Mouse (Mus musculus) cerebellum, adult 2 months (tissue): Measurements from ENCODE around the gene Mrgprg. TPM values are rescaled to one million over a fixed set of nuclear protein-coding genes. Genes with fewer than 3 reads are reported as not detected.
A peak's percentile ranks its signal among the peaks of the same experiment; 100 is the strongest.

Experiments
- DNase-seq, 2 experiments: peaks; one replicate each; pipeline ENCODE4 v3.0.0; 2021
- H3K27ac ChIP-seq: fragments of 200-500 bp; 2 replicates; pipeline ENCODE4 v1.5.1; 2012; ENCODE audit warnings: low read length, control low read depth, inconsistent platforms; ENCODE audit not compliant: insufficient read depth
- H3K27me3 ChIP-seq: fragments of 200-500 bp; 2 replicates; pipeline ENCODE4 v1.6.1; 2012; ENCODE audit warnings: inconsistent platforms, mild to moderate bottlenecking, low read length, moderate library complexity; ENCODE audit not compliant: control insufficient read depth, insufficient read depth
- H3K4me1 ChIP-seq: fragments of 200-500 bp; 2 replicates; pipeline ENCODE4 v1.6.1; 2011; ENCODE audit warnings: low read length; ENCODE audit not compliant: control insufficient read depth, insufficient read depth
- H3K4me3 ChIP-seq: fragments of 200-500 bp; replicated peaks from 2 replicates; pipeline ENCODE3; 2011; ENCODE audit warnings: mild to moderate bottlenecking, low read depth, low read length, control low read depth; ENCODE audit not compliant: insufficient read depth
- CTCF ChIP-seq: fragments of 200-500 bp; IDR thresholded peaks from 2 replicates; pipeline ENCODE4 v1.5.1; 2011; ENCODE audit warnings: low read depth, mild to moderate bottlenecking, control low read depth, low read length, moderate library complexity, borderline replicate concordance; ENCODE audit not compliant: insufficient read depth
- POLR2A ChIP-seq: fragments of 200-500 bp; IDR thresholded peaks from 2 replicates; pipeline ENCODE4 v1.6.1; 2011; ENCODE audit warnings: low read length, control low read depth, borderline replicate concordance; ENCODE audit not compliant: insufficient read depth
- WGBS: fragments of 180-500 bp; shearing (Covaris S2); methylation state at CpG from one replicate; pipeline ENCODE4 v1.1.7; 2018; 5-methylcytosine and 5-hydroxymethylcytosine counted together
- polyA plus RNA-seq: library from polyadenylated mRNA; depleted of rRNA; stranded (reverse); fragments of >200 nt; gene quantifications from 2 replicates; pipeline ENCODE4 v1.2.3, GENCODE M21; 2012

The Mrgprg gene
- polyA plus RNA-seq, 1 experiment = not detected

GRCm38 (mm10) chr7:143752606-143753005 lies 14.2 kb downstream of the Mrgprg start:
- no peak overlapping the region for H3K27ac ChIP-seq
- H3K4me3 ChIP-seq = no peak overlapping the region
- 57% methylated on average over 3 of the region's 3 CpGs for WGBS
- H3K4me1 ChIP-seq = peaks cover 6% of the 10 kb centered on the region; the same call in 1 of the 2 replicates
- DNase-seq = peak in 1 of 2 experiments; percentile 64
- TF ChIP-seq POLR2A (no peak), CTCF (no peak)
- H3K27me3 ChIP-seq = no peaks in the 10 kb centered on the region; the same call in 1 of the 2 replicates

GRCm38 (mm10) chr7:143752056-143752455 lies 14.7 kb downstream of the Mrgprg start:
- DNase-seq = no peak
- 0 out of 2 replicates have a peak, but pooled peaks cover 5% of the 10 kb centered on the region for H3K4me1 ChIP-seq
- no peak overlapping the region for H3K4me3 ChIP-seq
- no peaks in the 10 kb centered on the region; the same call in 1 of the 2 replicates for H3K27me3 ChIP-seq
- TF ChIP-seq CTCF (no peak), POLR2A (no peak)
- H3K27ac ChIP-seq = no peak overlapping the region
- WGBS = 80% methylated on average over 4 of the region's 4 CpGs

GRCm38 (mm10) chr7:143751380-143751779 lies 15.4 kb downstream of the Mrgprg start:
- Histone ChIP-seq H3K27ac (no peak overlapping the region), H3K27me3 (no peaks in the 10 kb centered on the region; the same call in 1 of the 2 replicates), H3K4me3 (no peak overlapping the region), H3K4me1 (0 out of 2 replicates have a peak, but pooled peaks cover 5% of the 10 kb centered on the region)
- 63% methylated on average over 1 of the region's 1 CpGs for WGBS
- no peak for DNase-seq
- TF ChIP-seq POLR2A (no peak), CTCF (no peak)

- no peak for DNase-seq
- Histone ChIP-seq H3K4me1 (no peaks in the 10 kb centered on the region), H3K27me3 (no peaks in the 10 kb centered on the region), H3K4me3 (no peak overlapping the region), H3K27ac (no peak overlapping the region)
- TF ChIP-seq CTCF = no peak
- no peak for TF ChIP-seq POLR2A
- WGBS = 55% methylated on average over 3 of the region's 3 CpGs
Measured at GRCm38 (mm10) chr7:143749045-143749444, 17.7 kb downstream of the Mrgprg start.

- H3K4me1 ChIP-seq = no peaks in the 10 kb centered on the region
- H3K4me3 ChIP-seq = no peak overlapping the region
- no peaks in the 10 kb centered on the region for H3K27me3 ChIP-seq
- peak; percentile 78 to 82 for DNase-seq
- WGBS = under 1% methylated on average over 16 of the region's 16 CpGs
- TF ChIP-seq POLR2A (no peak), CTCF (peak; percentile 84)
- no peak overlapping the region for H3K27ac ChIP-seq
Measured at GRCm38 (mm10) chr7:143748041-143748868, 18.5 kb downstream of the Mrgprg start.

GRCm38 (mm10) chr7:143740653-143741052 lies 26.1 kb downstream of the Mrgprg start:
- no peak overlapping the region for H3K27ac ChIP-seq
- no peaks in the 10 kb centered on the region for H3K27me3 ChIP-seq
- DNase-seq = no peak
- 28% methylated on average over 2 of the region's 2 CpGs for WGBS
- TF ChIP-seq CTCF (no peak), POLR2A (no peak)
- H3K4me3 ChIP-seq = peak overlapping the region; percentile 40
- H3K4me1 ChIP-seq = no peaks in the 10 kb centered on the region

- WGBS = 4% methylated on average over 36 of the region's 38 CpGs
- Histone ChIP-seq H3K27ac (no peak overlapping the region), H3K27me3 (no peaks in the 10 kb centered on the region), H3K4me1 (no peaks in the 10 kb centered on the region), H3K4me3 (peak overlapping the region; percentile 40)
- TF ChIP-seq POLR2A (no peak), CTCF (no peak)
- DNase-seq = peak; percentile 44 to 52
Measured at GRCm38 (mm10) chr7:143739511-143740461, 27.0 kb downstream of the Mrgprg start.
